Mouse (Mus musculus) midbrain, embryonic 15.5 days (tissue): ENCODE measurements around the gene Kif15. TPM values are rescaled to one million over a fixed set of nuclear protein-coding genes. Genes with fewer than 3 reads are reported as not detected.

Source experiments
- ATAC-seq: fragments of 200-750 bp; cut with Nextera tagmentation; replicated peaks from 2 replicates; pipeline ENCODE4 v1.8.0; 2017; ENCODE audit warnings: moderate TSS enrichment
- H3K27ac ChIP-seq: fragments of 300-500 bp; sonication (generic); 2 replicates; pipeline ENCODE4 v1.5.1; 2015; ENCODE audit warnings: mild to moderate bottlenecking, inconsistent platforms
- H3K27me3 ChIP-seq: fragments of 300-500 bp; sonication (generic); replicated peaks from 2 replicates; pipeline ENCODE4 v1.6.1; 2015; ENCODE audit warnings: inconsistent platforms
- H3K36me3 ChIP-seq: fragments of 300-500 bp; sonication (generic); replicated peaks from 2 replicates; pipeline ENCODE4 v1.6.1; 2015; ENCODE audit warnings: inconsistent platforms
- H3K4me1 ChIP-seq: fragments of 300-500 bp; sonication (generic); 2 replicates; pipeline ENCODE4 v1.6.1; 2015; ENCODE audit warnings: inconsistent platforms
- H3K4me2 ChIP-seq: fragments of 300-500 bp; sonication (generic); 2 replicates; pipeline ENCODE4 v1.6.1; 2015; ENCODE audit warnings: inconsistent platforms, mild to moderate bottlenecking, moderate library complexity
- H3K4me3 ChIP-seq: fragments of 300-500 bp; sonication (generic); 2 replicates; pipeline ENCODE4 v1.5.1; 2015; ENCODE audit warnings: mild to moderate bottlenecking, inconsistent platforms
- H3K9ac ChIP-seq: fragments of 300-500 bp; sonication (generic); 2 replicates; pipeline ENCODE4 v1.6.1; 2015; ENCODE audit warnings: mild to moderate bottlenecking, inconsistent platforms
- H3K9me3 ChIP-seq: fragments of 300-500 bp; sonication (generic); 2 replicates; pipeline ENCODE4 v1.6.1; 2016; ENCODE audit warnings: inconsistent platforms
- WGBS: fragments of 180-500 bp; shearing (Covaris S2); methylation state at CpG from one replicate; pipeline ENCODE4 v1.1.7; 2015; ENCODE audit warnings: mixed read lengths; 5-methylcytosine and 5-hydroxymethylcytosine counted together
- polyA plus RNA-seq: library from polyadenylated mRNA; unstranded; fragments of >200 nt; fragmentation: Nextera tagmentation; extraction: Ambion mirVana; gene quantifications from 2 replicates; pipeline ENCODE4 v1.2.1, GENCODE M21; 2015

Kif15 gene
- polyA plus RNA-seq, 1 experiment from 2014 or later, result 9.8 TPM

GRCm38 (mm10) chr9:123021636-123022379 lies 71.0 kb downstream of the Kif15 start:
- no peaks in the 10 kb centered on the region for H3K9me3 ChIP-seq
- WGBS, result 44% methylated on average over 16 of the region's 24 CpGs
- H3K4me1 ChIP-seq, result peaks cover 20% of the 10 kb centered on the region
- no peaks in the 10 kb centered on the region for H3K27me3 ChIP-seq
- ATAC-seq, result peak; percentile 63
- H3K9ac ChIP-seq, result peak overlapping the region; percentile 6; the same call in 1 of the 2 replicates
- H3K4me2 ChIP-seq, result peak overlapping the region; percentile 68
- no peaks in the 10 kb centered on the region; the same call in 1 of the 2 replicates for H3K36me3 ChIP-seq
- peak overlapping the region; percentile 69 for H3K4me3 ChIP-seq
- H3K27ac ChIP-seq, result peak overlapping the region; percentile 92; the same call in 1 of the 2 replicates

- H3K27ac ChIP-seq, result no peak overlapping the region
- H3K9ac ChIP-seq, result no peak overlapping the region
- H3K4me2 ChIP-seq, result no peak overlapping the region
- H3K27me3 ChIP-seq, result no peaks in the 10 kb centered on the region
- no peak overlapping the region for H3K4me3 ChIP-seq
- 89% methylated on average over 2 of the region's 2 CpGs for WGBS
- no peaks in the 10 kb centered on the region for H3K9me3 ChIP-seq
- no peaks in the 10 kb centered on the region for H3K36me3 ChIP-seq
- H3K4me1 ChIP-seq, result peaks cover 13% of the 10 kb centered on the region
- no peak for ATAC-seq
Measured at GRCm38 (mm10) chr9:123024201-123024600, 73.4 kb downstream of the Kif15 start.

- no peak for ATAC-seq
- no peak overlapping the region for H3K4me3 ChIP-seq
- H3K27ac ChIP-seq, result no peak overlapping the region
- no peak overlapping the region for H3K4me2 ChIP-seq
- no peaks in the 10 kb centered on the region for H3K4me1 ChIP-seq
- no peaks in the 10 kb centered on the region for H3K9me3 ChIP-seq
- WGBS, result 85% methylated on average over 13 of the region's 13 CpGs
- no peaks in the 10 kb centered on the region for H3K27me3 ChIP-seq
- no peaks in the 10 kb centered on the region for H3K36me3 ChIP-seq
- no peak overlapping the region for H3K9ac ChIP-seq
Measured at GRCm38 (mm10) chr9:123031496-123032246, 80.8 kb downstream of the Kif15 start.

GRCm38 (mm10) chr9:123034426-123034825 lies 83.6 kb downstream of the Kif15 start, which contains the start of gene Tgm4:
Gene Tgm4, plus strand, starts transcription at chr9:123034726.
- no peak for ATAC-seq
- 88% methylated on average over 4 of the region's 4 CpGs for WGBS

GRCm38 (mm10) chr9:123047665-123048064 lies 96.8 kb downstream of the Kif15 start:
- Histone ChIP-seq H3K27ac (no peak overlapping the region), H3K9me3 (no peaks in the 10 kb centered on the region), H3K9ac (no peak overlapping the region), H3K4me2 (no peak overlapping the region), H3K27me3 (no peaks in the 10 kb centered on the region), H3K4me1 (no peaks in the 10 kb centered on the region), H3K4me3 (no peak overlapping the region), H3K36me3 (no peaks in the 10 kb centered on the region)
- 89% methylated on average over 1 of the region's 1 CpGs for WGBS
- no peak for ATAC-seq

More at GRCm38 (mm10) chr9:123034426-123034825, 83.6 kb downstream of the Kif15 start, which contains the start of gene Tgm4:
- Histone ChIP-seq H3K36me3 (no peaks in the 10 kb centered on the region), H3K4me3 (no peak within 1 kb of the TSS), H3K4me2 (no peak within 1 kb of the TSS), H3K4me1 (no peaks in the 10 kb centered on the region), H3K27ac (no peak within 1 kb of the TSS), H3K9ac (no peak within 1 kb of the TSS), H3K9me3 (no peaks in the 10 kb centered on the region), H3K27me3 (no peaks in the 10 kb centered on the region)

GRCm38 (mm10) chr9:123058724-123059292 lies 108.0 kb downstream of the Kif15 start:
- Histone ChIP-seq H3K9ac (no peak overlapping the region), H3K9me3 (no peaks in the 10 kb centered on the region), H3K27me3 (no peaks in the 10 kb centered on the region), H3K4me2 (no peak overlapping the region), H3K4me3 (no peak overlapping the region), H3K4me1 (no peaks in the 10 kb centered on the region), H3K27ac (no peak overlapping the region), H3K36me3 (no peaks in the 10 kb centered on the region)
- no peak for ATAC-seq

- Histone ChIP-seq H3K27me3 (no peaks in the 10 kb centered on the region), H3K4me3 (no peak overlapping the region), H3K9ac (no peak overlapping the region), H3K27ac (no peak overlapping the region), H3K36me3 (no peaks in the 10 kb centered on the region), H3K4me2 (no peak overlapping the region), H3K4me1 (no peaks in the 10 kb centered on the region), H3K9me3 (no peaks in the 10 kb centered on the region)
- ATAC-seq, result no peak
- WGBS, result 91% methylated on average over 3 of the region's 3 CpGs
Measured at GRCm38 (mm10) chr9:123060172-123060571, 109.3 kb downstream of the Kif15 start.

Other genes starting within 250 kb of the Kif15 start
- not detected in 2 replicates for gene Topaz1, start 203.7 kb upstream of the Kif15 start, polyA plus RNA-seq
- gene Tcaim, start 145.5 kb upstream of the Kif15 start, polyA plus RNA-seq, result 9.1 and 9.3 TPM in 2 replicates
- 0.40 and 0.82 TPM in 2 replicates for gene Gm35549, start 107.0 kb upstream of the Kif15 start, polyA plus RNA-seq
- 110 and 130 TPM in 2 replicates for gene Zfp445, start 85.0 kb upstream of the Kif15 start, polyA plus RNA-seq
- 5.0 and 5.1 TPM in 2 replicates for gene Zkscan7, start 65.4 kb upstream of the Kif15 start, polyA plus RNA-seq
- 21.2 and 22.1 TPM in 2 replicates for gene Zfp105, start 28.0 kb upstream of the Kif15 start, polyA plus RNA-seq
- gene 1110059G10Rik, start within 50 bp of the Kif15 start, polyA plus RNA-seq, result 23.9 and 27.4 TPM in 2 replicates
- 29.7 and 29.9 TPM in 2 replicates for gene Tmem42, start 70.3 kb downstream of the Kif15 start, polyA plus RNA-seq
- gene Tgm4, start 83.7 kb downstream of the Kif15 start, polyA plus RNA-seq, result 0.83 and 0.97 TPM in 2 replicates
- gene Zdhhc3, start 162.2 kb downstream of the Kif15 start, polyA plus RNA-seq, result 86.6 and 88.5 TPM in 2 replicates
- 80.1 and 83.7 TPM in 2 replicates for gene Exosc7, start 162.2 kb downstream of the Kif15 start, polyA plus RNA-seq
- gene Clec3b, start 199.9 kb downstream of the Kif15 start, polyA plus RNA-seq, result 1.5 and 3.1 TPM in 2 replicates